Mouse (Mus musculus): ENCODE data around the gene Vmn1r139. TPM values are rescaled to one million over a fixed set of nuclear protein-coding genes. Genes with fewer than 3 reads are reported as not detected.

The Vmn1r139 gene
- total RNA-seq (2023): not detected

DNA sequence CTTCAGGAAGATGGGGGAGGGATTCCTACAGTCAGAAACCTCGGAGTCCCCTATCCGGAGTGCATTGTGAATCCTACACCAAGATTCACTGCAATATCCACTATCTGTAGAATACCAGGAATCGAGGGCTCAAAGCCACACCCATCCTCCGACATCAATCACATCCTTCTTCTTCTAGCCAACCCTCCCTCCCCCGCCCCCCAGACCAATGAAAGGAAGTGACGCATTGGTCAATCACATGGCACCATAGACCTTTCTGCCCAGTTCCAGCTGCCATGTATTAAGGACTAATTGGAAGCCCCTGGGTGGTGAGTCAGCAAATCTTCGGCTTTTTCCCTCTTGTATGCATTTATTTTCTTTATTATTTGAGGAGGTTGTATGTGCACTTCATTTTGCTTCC is at the start of gene Vmn1r139:
Gene Vmn1r139 (plus strand): TSS at position 301 of the 400 bp plus-strand sequence.

GRCm38 (mm10) chr7:22028797-22029196 is 40.1 kb upstream of the Vmn1r139 start, which contains the start of gene Vmn1r138:
Gene Vmn1r138 (minus strand): TSS chr7:22028897.

GRCm38 (mm10) chr7:22056205-22056604 is 12.7 kb upstream of the Vmn1r139 start, which contains the start of gene Gm6176:
Gene Gm6176 (minus strand): TSS chr7:22056305.

DNA sequence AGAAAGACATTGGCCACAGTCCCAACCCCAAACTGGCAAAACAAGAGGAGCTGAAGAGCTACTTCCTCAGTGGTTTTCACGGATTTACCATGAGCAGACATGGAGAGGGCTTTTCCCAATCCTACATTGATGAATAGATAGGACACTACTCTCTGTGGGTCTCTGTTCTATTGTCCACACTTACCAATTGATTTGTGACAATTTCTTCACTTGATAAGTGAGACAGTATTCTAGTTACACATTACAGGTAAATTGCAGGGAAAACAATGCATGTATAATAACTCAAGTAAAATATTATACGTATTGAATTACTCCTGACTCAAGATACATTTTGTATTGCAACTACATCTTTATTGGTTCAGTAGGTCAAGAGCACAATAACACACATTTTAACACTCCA is 49.3 kb downstream of the Vmn1r139 start, which contains the start of gene Gm16451:
Gene Gm16451 (minus strand): TSS at position 101 of the 400 bp plus-strand sequence.

DNA sequence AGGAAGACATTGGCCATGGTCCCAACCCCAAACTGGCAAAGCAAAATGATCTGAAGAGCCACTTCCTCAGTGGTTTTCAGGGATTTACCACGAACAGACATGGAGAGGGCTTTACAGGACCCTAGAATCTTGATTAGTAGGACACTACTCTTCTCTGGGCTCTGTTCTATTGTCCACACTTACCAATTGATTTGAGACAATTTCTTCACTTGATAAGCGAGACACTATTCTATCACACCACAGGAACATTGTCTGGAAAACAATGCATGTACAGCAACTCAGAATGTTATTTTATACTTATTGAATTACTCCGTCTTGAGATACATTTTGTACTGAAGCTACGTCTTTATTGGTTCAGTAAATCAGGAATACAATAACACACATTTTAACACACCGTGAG is 65.8 kb downstream of the Vmn1r139 start, which contains the start of gene Gm10666:
Gene Gm10666 (minus strand): TSS at position 101 of the 400 bp plus-strand sequence.

Other genes with a start within 250 kb of the Vmn1r139 start
- gene Vmn1r135, start 236.7 kb upstream of the Vmn1r139 start, total RNA-seq (2023): not detected
- gene Gm5725, start 224.8 kb upstream of the Vmn1r139 start, total RNA-seq (2023): not detected
- not detected for gene Gm5891, start 147.8 kb upstream of the Vmn1r139 start, total RNA-seq (2023)
- gene Vmn1r137, start 74.5 kb upstream of the Vmn1r139 start, total RNA-seq (2023): not detected
- gene Vmn1r138, start 40.2 kb upstream of the Vmn1r139 start, total RNA-seq (2023): not detected
- gene Gm6176, start 12.8 kb upstream of the Vmn1r139 start, total RNA-seq (2023): not detected
- gene Gm16451, start 49.2 kb downstream of the Vmn1r139 start, total RNA-seq (2023): not detected
- not detected for gene Gm10666, start 65.7 kb downstream of the Vmn1r139 start, total RNA-seq (2023)
- gene Vmn1r142, start 95.0 kb downstream of the Vmn1r139 start, total RNA-seq (2023): not detected
- not detected for gene Vmn1r143, start 120.3 kb downstream of the Vmn1r139 start, total RNA-seq (2023)
- not detected for gene Gm8653, start 132.2 kb downstream of the Vmn1r139 start, total RNA-seq (2023)
- gene Gm8453, start 160.4 kb downstream of the Vmn1r139 start, total RNA-seq (2023): not detected

Data from CD4-positive naive resting alpha-beta T cell, adult 57 days (primary cell).